Mouse (Mus musculus) embryonic facial prominence, embryonic 14.5 days (tissue): ENCODE data around the gene Bud23. TPM values are rescaled to one million over a fixed set of nuclear protein-coding genes. Genes with fewer than 3 reads are reported as not detected.
"Not testable (repeated sequence)": the region's sequence is repeated elsewhere in the genome, so short reads cannot be mapped to it uniquely, and the experiment has no call there.

ENCODE experiments used
- ATAC-seq: fragments of 200-750 bp; cut with Nextera tagmentation; 2 replicates; pipeline ENCODE4 v1.8.0; 2017; ENCODE audit warnings: low read depth, moderate number of reproducible peaks, moderate TSS enrichment
- DNase-seq: peaks from one replicate; pipeline ENCODE4 v3.0.0-alpha.2; 2015; ENCODE audit warnings: low spot score
- H3K27ac ChIP-seq: fragments of 300-500 bp; sonication (generic); replicated peaks from 2 replicates; pipeline ENCODE4 v1.5.1; 2014; ENCODE audit warnings: low read depth, mild to moderate bottlenecking, low read length, moderate library complexity
- H3K27me3 ChIP-seq: fragments of 300-500 bp; sonication (generic); replicated peaks from 2 replicates; pipeline ENCODE4 v1.6.1; 2014; ENCODE audit warnings: low read length; ENCODE audit not compliant: control insufficient read depth, insufficient read depth
- H3K36me3 ChIP-seq: fragments of 300-500 bp; sonication (generic); 2 replicates; pipeline ENCODE4 v1.6.1; 2014; ENCODE audit warnings: low read length, mixed read lengths; ENCODE audit not compliant: control insufficient read depth, insufficient read depth
- H3K4me1 ChIP-seq: fragments of 300-500 bp; sonication (generic); 2 replicates; pipeline ENCODE4 v1.6.1; 2014; ENCODE audit warnings: antibody characterized with exemption, low read length; ENCODE audit not compliant: control insufficient read depth, insufficient read depth
- H3K4me2 ChIP-seq: fragments of 300-500 bp; sonication (generic); 2 replicates; pipeline ENCODE4 v1.6.1; 2014; ENCODE audit warnings: low read depth, mild to moderate bottlenecking, low read length, moderate library complexity, mixed read lengths
- H3K4me3 ChIP-seq: fragments of 300-500 bp; sonication (generic); 2 replicates; pipeline ENCODE4 v1.5.1; 2014; ENCODE audit warnings: low read depth, mild to moderate bottlenecking, low read length
- H3K9ac ChIP-seq: fragments of 300-500 bp; sonication (generic); 2 replicates; pipeline ENCODE4 v1.6.1; 2014; ENCODE audit warnings: low read depth, mild to moderate bottlenecking, low read length, moderate library complexity, mixed read lengths
- H3K9me3 ChIP-seq: fragments of 300-500 bp; sonication (generic); 2 replicates; pipeline ENCODE4 v1.6.1; 2016; ENCODE audit warnings: low read length; ENCODE audit not compliant: control insufficient read depth
- WGBS: fragments of 180-500 bp; shearing (Covaris S2); extraction: QIAGEN DNeasy Blood & Tissue Kit; methylation state at CpG from one replicate; pipeline ENCODE4 v1.1.7; 2014; 5-methylcytosine and 5-hydroxymethylcytosine counted together
- polyA plus RNA-seq: library from polyadenylated mRNA; unstranded; fragments of >200 nt; fragmentation: Nextera tagmentation; extraction: Ambion mirVana; gene quantifications from 2 replicates; pipeline ENCODE4 v1.2.1, GENCODE M21; 2014

Bud23 gene
- polyA plus RNA-seq, 1 experiment from 2014 or later = 74.0 TPM

DNA sequence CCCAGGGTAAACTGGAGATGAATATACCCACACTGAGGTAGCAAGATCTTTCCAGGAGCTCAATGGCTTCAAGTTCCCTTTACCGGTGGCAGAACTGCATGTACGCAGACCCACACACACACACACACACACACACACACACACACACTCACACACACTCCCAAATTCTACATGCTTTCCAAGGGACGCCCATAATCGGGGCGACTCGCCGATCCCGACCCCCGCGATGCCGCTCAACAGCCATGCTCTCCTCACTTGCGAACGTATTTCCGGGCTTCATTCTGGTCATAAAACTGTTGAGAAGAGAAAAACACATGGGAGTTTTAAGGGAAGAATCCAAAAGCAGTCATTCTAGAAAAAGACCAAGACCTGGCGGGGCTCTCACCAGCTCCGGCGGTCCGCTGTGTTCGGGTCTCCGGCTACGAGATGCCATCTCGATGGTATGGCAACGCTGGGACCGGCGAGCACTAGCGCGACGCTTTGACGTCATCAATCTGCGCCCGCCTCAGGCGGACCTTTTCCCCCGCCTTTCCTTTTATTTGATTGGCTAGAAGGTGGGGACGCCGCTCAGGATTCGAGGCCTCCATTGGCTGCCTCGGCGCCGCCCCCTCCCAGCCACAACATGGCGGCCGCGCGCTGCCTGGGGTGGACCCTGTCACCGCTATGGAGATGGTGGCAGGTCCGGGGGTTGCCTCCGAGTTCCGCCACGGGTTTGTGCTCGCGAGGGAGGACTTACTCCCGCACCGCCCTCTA, 954 bp downstream of the Bud23 start, which contains the start of gene Dnajc30:
Dnajc30 (plus strand) TSS at position 574 of the 753 bp plus-strand sequence.
- under 1% methylated on average over 51 of the region's 52 CpGs for WGBS

DNA sequence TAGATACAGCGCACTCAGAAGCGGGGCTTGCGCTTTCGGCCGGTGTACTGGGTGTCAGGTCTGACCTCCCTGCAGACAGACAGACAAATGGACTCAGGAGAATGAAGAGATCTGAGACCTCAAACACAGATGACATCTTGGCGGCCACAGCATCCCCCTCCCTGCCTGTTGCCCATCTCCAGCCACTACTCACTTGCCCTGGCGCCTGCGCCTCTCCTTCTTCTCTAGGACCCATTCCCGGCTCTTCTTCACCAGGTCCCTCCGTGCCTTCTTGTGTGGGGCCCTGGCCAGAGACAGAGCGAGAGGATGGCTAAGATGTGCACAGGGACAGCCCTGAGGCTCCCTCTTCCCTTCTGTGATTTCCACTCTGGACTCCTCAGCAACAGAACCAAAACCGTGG, 11.4 kb downstream of the Bud23 start:
- H3K4me1 ChIP-seq = no peaks in the 10 kb centered on the region
- ATAC-seq (no peak), DNase-seq (no peak)
- no peak overlapping the region for H3K4me3 ChIP-seq
- H3K27me3 ChIP-seq = no peaks in the 10 kb centered on the region
- H3K4me2 ChIP-seq = no peak overlapping the region
- H3K27ac ChIP-seq = no peak overlapping the region
- 89% methylated on average over 12 of the region's 12 CpGs for WGBS
- no peaks in the 10 kb centered on the region for H3K9me3 ChIP-seq
- H3K36me3 ChIP-seq = peaks cover 93% of the 10 kb centered on the region
- H3K9ac ChIP-seq = no peak overlapping the region

More for the DNA sequence above, 954 bp downstream of the Bud23 start, which contains the start of gene Dnajc30:
- Histone ChIP-seq H3K4me1 (peaks cover 15% of the 10 kb centered on the region), H3K9ac (peak within 1 kb of the TSS; percentile 86), H3K9me3 (no peaks in the 10 kb centered on the region), H3K27ac (peak within 1 kb of the TSS; percentile 65), H3K4me2 (peak within 1 kb of the TSS; percentile 93), H3K36me3 (peaks cover 41% of the 10 kb centered on the region), H3K27me3 (no peaks in the 10 kb centered on the region), H3K4me3 (peak within 1 kb of the TSS; percentile 91)
- ATAC-seq = peak; percentile 97
- DNase-seq = peak; percentile 98

DNA sequence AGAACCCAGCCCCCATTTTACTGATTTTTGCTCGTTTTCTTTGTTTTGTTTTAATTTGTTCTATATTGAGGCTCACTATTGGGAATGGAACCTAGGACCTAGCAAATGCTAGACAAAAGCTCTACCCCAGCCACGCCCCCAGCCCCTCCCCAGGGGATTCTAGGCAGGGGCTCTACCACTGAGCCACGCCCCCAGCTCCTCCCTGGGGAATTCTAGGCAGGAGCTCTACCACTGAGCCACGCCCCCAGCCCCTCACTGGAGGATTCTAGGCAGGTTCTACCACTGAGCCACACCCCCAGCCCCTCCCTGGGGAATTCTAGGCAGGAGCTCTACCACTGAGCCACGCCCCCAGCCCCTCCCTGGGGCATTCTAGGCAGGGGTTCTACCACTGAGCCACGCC, 15.5 kb downstream of the Bud23 start:
- not testable (repeated sequence) for ATAC-seq

DNA sequence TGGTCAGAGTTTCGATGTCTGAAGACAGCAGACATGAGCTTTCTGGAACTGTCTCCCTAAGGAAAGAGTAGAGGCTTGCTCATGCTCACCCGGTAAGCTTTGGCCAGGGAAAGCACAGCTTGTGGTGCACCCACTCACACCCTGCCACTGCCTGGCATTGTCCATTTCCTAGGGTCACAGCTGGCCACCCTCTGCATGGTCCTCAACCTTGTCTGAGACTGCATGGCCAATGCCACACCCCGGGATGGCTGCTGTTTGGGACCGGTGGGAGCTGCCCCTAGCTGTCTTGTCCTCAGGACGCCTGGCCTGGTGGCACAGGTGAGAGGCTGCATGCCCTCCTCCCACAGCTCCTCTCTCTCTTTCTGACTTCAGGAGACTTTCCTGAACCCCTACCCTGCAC, 16.2 kb downstream of the Bud23 start:
- ATAC-seq (no peak), DNase-seq (no peak)
- Histone ChIP-seq H3K4me2 (no peak overlapping the region), H3K27me3 (no peaks in the 10 kb centered on the region), H3K4me1 (no peaks in the 10 kb centered on the region), H3K36me3 (peaks cover 83% of the 10 kb centered on the region), H3K27ac (no peak overlapping the region), H3K4me3 (no peak overlapping the region), H3K9ac (no peak overlapping the region), H3K9me3 (no peaks in the 10 kb centered on the region)
- WGBS = 76% methylated on average over 3 of the region's 5 CpGs

More for the DNA sequence above, 15.5 kb downstream of the Bud23 start:
- not testable (repeated sequence) for H3K9me3 ChIP-seq, H3K27me3 ChIP-seq, H3K4me3 ChIP-seq, H3K4me2 ChIP-seq, H3K9ac ChIP-seq, DNase-seq, H3K27ac ChIP-seq, H3K4me1 ChIP-seq
- 90% methylated on average over 6 of the region's 6 CpGs for WGBS
- peaks cover 87% of the 10 kb centered on the region for H3K36me3 ChIP-seq

DNA sequence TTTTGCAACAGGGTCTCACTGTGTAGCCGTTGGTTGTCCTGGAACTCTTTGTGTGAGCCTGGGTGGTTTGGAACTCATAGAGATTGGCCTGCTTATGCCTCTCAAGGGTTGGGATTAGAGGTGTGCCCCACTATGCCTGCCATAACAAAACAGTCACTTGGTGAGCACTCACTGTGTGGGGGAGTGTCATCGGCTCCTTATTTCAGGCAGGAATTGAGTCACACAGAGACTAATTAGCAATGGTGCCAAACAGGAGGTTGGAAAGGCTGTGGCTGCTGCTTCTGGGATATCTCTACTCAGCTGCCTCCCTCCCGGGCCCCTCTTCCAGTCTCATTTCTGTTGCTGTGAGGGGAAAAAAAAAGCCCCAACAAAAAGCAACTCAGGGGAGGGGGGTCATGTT, 20.2 kb downstream of the Bud23 start:
- H3K9me3 ChIP-seq = no peaks in the 10 kb centered on the region
- no peaks in the 10 kb centered on the region for H3K4me1 ChIP-seq
- no peak for DNase-seq
- no peak overlapping the region for H3K4me2 ChIP-seq
- H3K27ac ChIP-seq = no peak overlapping the region
- no peak for ATAC-seq
- no peak overlapping the region for H3K4me3 ChIP-seq
- peaks cover 53% of the 10 kb centered on the region for H3K36me3 ChIP-seq
- H3K27me3 ChIP-seq = no peaks in the 10 kb centered on the region
- WGBS = 96% methylated on average over 3 of the region's 3 CpGs
- no peak overlapping the region for H3K9ac ChIP-seq

DNA sequence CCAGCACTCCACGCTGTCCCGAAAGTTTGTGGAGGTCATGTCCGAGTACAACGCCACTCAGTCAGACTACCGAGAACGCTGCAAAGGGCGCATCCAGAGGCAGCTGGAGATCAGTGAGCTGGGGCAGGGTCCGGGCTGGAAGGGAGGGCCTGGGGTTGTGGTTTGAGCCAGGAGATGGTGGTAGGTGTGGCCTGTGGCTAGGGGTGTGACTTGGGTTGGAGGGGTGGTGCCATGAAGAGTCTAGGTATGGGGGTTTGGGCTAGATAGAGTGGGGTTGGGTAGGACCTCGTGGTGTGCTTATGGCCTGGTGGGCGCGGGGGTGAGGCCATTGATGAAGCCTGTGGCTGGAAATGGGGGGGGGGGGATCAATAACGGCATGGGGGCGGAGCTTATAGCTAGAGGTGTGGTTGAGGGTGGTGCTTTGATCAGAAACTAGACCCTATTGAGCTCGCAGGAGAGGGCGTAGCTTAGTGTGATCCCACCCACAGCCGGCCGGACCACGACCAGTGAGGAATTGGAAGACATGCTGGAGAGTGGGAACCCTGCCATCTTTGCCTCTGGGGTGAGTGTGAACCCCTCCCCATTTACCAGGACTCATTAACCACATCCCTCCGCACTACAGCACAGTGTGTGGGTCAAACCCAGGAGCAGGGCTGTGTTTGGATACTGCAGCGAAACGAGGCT, 22.5 kb downstream of the Bud23 start:
- Histone ChIP-seq H3K9ac (no peak overlapping the region), H3K4me1 (no peaks in the 10 kb centered on the region), H3K27ac (no peak overlapping the region), H3K9me3 (no peaks in the 10 kb centered on the region), H3K4me3 (no peak overlapping the region), H3K27me3 (no peaks in the 10 kb centered on the region), H3K36me3 (peaks cover 46% of the 10 kb centered on the region), H3K4me2 (no peak overlapping the region)
- DNase-seq (no peak), ATAC-seq (no peak)
- WGBS = 33% methylated on average over 20 of the region's 21 CpGs

DNA sequence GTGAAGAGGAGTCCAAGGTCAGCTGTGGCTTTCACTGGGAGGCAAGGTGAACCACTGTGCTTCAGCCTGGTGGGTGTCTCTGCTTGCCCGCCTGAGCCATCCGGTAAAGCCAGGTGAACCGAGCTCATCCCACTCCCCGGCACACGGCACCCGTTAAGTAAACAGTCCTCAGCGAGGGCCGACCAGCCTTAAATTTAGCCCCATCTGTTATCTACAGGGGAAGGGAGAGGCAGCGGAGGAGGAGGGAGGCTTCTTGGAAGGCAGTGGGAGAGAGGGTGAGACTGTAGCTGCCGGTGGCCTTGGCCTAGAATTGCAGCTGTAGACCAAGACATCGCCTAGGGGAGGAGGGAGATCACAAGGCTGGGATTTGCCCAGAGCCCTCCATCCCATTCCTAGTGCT, 24.0 kb downstream of the Bud23 start:
- Histone ChIP-seq H3K9me3 (no peaks in the 10 kb centered on the region), H3K4me1 (no peaks in the 10 kb centered on the region), H3K27me3 (no peaks in the 10 kb centered on the region), H3K9ac (no peak overlapping the region), H3K4me2 (no peak overlapping the region), H3K36me3 (peaks cover 35% of the 10 kb centered on the region), H3K27ac (no peak overlapping the region), H3K4me3 (no peak overlapping the region)
- no peak for DNase-seq
- ATAC-seq = no peak
- WGBS = 80% methylated on average over 11 of the region's 11 CpGs

DNA sequence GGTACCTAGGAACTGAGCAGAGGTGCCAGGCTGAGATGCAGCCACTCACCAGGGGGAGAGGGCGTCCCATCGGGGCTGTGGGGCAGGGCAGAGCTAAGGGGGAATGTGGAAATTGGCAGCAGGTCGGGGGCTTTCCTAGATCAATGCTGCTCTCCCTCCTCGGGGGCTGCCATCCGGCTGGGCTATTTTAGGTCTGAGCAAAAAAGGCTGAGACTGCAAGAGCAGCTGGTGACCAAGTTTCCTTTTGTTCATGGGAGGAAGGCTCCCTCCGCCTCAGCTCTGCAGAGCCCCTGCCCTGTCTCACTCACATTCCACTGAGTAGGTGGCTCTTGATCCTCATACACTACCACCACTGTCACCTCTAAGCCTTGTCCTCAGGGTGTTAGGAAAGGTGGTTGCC, 24.7 kb downstream of the Bud23 start:
- H3K27me3 ChIP-seq = no peaks in the 10 kb centered on the region
- peaks cover 28% of the 10 kb centered on the region for H3K36me3 ChIP-seq
- no peak overlapping the region; the same call in 1 of the 2 replicates for H3K27ac ChIP-seq
- no peak overlapping the region for H3K4me2 ChIP-seq
- no peak for ATAC-seq
- no peak overlapping the region; the same call in 1 of the 2 replicates for H3K9ac ChIP-seq
- no peaks in the 10 kb centered on the region for H3K9me3 ChIP-seq
- no peaks in the 10 kb centered on the region for H3K4me1 ChIP-seq
- no peak for DNase-seq
- H3K4me3 ChIP-seq = no peak overlapping the region
- 37% methylated on average over 6 of the region's 6 CpGs for WGBS
